Mouse (Mus musculus): ENCODE data around the gene Rhbdl1. TPM values are rescaled to one million over a fixed set of nuclear protein-coding genes. Genes with fewer than 3 reads are reported as not detected.
A peak's percentile ranks its signal among the peaks of the same experiment; 100 is the strongest.

Gene Rhbdl1
- total and polyA plus RNA-seq, 2 experiments = 0.74 to 5.5 TPM

DNA sequence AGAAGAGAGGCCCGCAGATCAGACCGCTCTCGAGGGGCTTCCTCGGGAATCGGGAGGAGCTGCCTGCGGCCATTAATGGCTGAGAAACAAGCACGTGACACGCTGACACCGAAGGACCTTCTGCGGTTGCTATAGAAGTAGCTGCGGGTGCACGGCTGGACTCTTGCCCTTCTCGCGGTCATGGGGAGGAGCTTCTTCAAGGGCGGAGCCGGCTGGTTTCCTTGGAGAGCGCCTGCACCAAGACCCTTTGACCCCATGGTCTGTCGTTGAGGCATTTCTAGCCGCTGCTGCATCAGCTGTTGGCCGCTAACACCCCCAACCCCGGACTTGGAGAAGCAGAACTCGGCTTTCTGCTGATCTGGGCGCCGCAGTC, 3.8 kb downstream of the Rhbdl1 start, which contains the start of gene Stub1:
TSS of gene Stub1 (minus strand) at position 114 of the 373 bp plus-strand sequence.
- Histone ChIP-seq H3K9ac (ENCODE audit: low read depth, low read length) (peak within 1 kb of the TSS; percentile 94), H3K36me3 (ENCODE audit: control insufficient read depth, insufficient read depth, low read length) (0 out of 2 replicates have a peak, but pooled peaks cover 4% of the 10 kb centered on the region), H3K4me3 (ENCODE audit: insufficient read depth, low read depth, low read length) (peak within 1 kb of the TSS; percentile 80), H3K27ac (replicated peaks; ENCODE audit: insufficient read depth, low read depth, low read length) (peak within 1 kb of the TSS; percentile 97), H3K79me2 (ENCODE audit: control insufficient read depth, insufficient read depth, low read length) (peaks cover 26% of the 10 kb centered on the region), H3K27me3 (ENCODE audit: control insufficient read depth, insufficient read depth, low read length) (no peaks in the 10 kb centered on the region), H3K4me1 (ENCODE audit: control insufficient read depth, insufficient read depth, low read length) (peaks cover 56% of the 10 kb centered on the region)
- TF ChIP-seq CTCF (IDR thresholded peaks at IDR 0.05; ENCODE audit: low read depth, low read length) (no peak), POLR2A (IDR thresholded peaks at IDR 0.05; ENCODE audit: extremely low read depth, insufficient read depth, low read length) (no peak)
- WGBS = under 1% methylated on average over 24 of the region's 24 CpGs
- peak; percentile 94 for DNase-seq (ENCODE audit: extremely low read depth, low read depth, low spot score)

DNA sequence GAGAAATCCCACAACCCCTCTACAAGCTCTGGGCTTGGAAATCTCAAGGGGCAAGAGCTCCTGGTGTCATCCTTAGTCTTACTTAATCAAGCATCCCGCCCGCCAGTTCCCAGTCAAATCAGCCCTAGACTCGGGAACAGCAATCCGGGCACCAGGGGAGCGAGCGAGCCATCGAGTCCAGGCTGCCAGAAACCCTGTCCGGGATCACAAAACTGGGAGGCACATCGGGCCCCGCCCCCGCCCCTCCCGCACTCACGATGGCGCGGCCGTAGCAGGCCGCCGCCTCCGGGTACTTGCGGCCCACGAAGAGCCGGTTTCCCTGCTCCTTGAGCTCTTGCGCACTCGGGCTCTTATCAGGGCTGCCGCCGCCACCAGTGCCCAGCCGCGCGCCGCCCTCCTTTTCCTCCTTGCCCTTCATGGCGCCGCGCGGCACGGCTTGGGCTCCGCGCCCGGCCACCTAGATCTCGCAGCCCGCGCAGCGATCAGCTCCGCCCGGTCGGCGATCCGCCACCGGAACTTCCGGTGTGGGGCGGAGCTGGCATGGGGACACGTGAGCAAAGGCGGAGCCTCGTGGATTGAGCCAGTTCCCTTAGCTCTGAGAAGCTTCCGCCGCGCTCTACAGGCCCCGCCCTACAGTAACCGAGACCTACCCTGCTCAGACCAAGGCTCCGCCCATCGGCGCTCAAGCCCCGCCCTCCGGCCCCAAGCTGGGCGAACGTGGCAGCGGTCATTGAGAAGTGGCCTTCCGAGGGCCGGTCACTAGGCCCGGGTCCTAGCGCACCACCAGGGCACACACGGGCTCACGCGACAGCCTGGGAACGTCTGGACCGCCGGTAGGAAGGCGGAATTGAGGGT, 4.4 kb downstream of the Rhbdl1 start:
- TF ChIP-seq CTCF (IDR thresholded peaks at IDR 0.05; ENCODE audit: low read depth, low read length) (0 out of 2 replicates have a peak, but pooled peaks have one; percentile 2), POLR2A (IDR thresholded peaks at IDR 0.05; ENCODE audit: extremely low read depth, insufficient read depth, low read length) (peak; percentile 66)
- 0 out of 2 replicates have a peak, but pooled peaks cover 4% of the 10 kb centered on the region for H3K36me3 ChIP-seq (ENCODE audit: control insufficient read depth, insufficient read depth, low read length)
- H3K27ac ChIP-seq (replicated peaks; ENCODE audit: insufficient read depth, low read depth, low read length) = peak overlapping the region; percentile 97
- H3K4me1 ChIP-seq (ENCODE audit: control insufficient read depth, insufficient read depth, low read length) = peaks cover 51% of the 10 kb centered on the region
- H3K4me3 ChIP-seq (ENCODE audit: insufficient read depth, low read depth, low read length) = peak overlapping the region; percentile 80
- H3K9ac ChIP-seq (ENCODE audit: low read depth, low read length) = peak overlapping the region; percentile 94
- H3K79me2 ChIP-seq (ENCODE audit: control insufficient read depth, insufficient read depth, low read length) = peaks cover 26% of the 10 kb centered on the region
- peak; percentile 96 for DNase-seq (ENCODE audit: extremely low read depth, low read depth, low spot score)
- under 1% methylated on average over 76 of the region's 77 CpGs for WGBS
- no peaks in the 10 kb centered on the region for H3K27me3 ChIP-seq (ENCODE audit: control insufficient read depth, insufficient read depth, low read length)

DNA sequence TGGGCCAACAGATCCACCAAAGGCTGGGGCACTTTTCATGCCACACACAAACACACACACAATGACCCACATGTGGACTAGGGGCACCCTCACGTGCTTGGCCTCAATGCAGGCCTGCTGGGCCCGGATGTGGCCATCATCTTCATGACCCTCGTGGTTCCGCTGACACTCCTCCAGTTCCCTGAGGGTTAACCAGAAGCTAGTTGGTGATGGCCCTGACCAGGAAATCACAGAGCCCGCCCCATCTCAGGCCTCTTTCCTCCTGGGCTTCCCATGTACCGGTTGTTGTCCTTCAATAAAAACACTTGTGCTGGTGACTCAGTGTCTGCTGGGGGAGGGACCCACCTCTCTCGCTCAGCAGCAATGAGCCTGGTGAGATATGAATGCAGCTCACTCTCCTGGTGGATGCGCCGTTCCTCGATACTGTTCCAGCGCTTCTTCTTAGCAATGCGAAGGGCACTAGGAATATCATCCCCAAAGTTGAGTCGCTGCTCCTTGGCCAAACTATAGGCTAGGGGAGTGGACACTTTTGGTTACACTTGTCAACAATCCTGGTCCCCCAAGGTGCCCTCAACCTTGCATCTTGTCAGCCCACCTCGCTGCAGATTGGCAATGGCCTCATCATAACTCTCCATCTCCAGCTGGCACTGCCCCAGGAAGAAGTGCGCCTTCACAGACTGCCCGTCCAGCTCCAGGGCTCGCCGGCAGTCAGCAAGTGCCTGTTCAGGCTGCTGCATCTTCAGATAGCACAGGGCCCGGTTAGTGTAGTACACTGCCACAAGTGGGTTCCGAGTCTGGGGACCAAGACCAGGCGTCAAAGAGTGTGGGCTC, 5.4 kb downstream of the Rhbdl1 start:
- Histone ChIP-seq H3K4me3 (ENCODE audit: insufficient read depth, low read depth, low read length) (peak overlapping the region; percentile 80), H3K27ac (replicated peaks; ENCODE audit: insufficient read depth, low read depth, low read length) (peak overlapping the region; percentile 90), H3K79me2 (ENCODE audit: control insufficient read depth, insufficient read depth, low read length) (peaks cover 26% of the 10 kb centered on the region), H3K4me1 (ENCODE audit: control insufficient read depth, insufficient read depth, low read length) (peaks cover 45% of the 10 kb centered on the region), H3K9ac (ENCODE audit: low read depth, low read length) (peak overlapping the region; percentile 94), H3K27me3 (ENCODE audit: control insufficient read depth, insufficient read depth, low read length) (no peaks in the 10 kb centered on the region), H3K36me3 (ENCODE audit: control insufficient read depth, insufficient read depth, low read length) (0 out of 2 replicates have a peak, but pooled peaks cover 4% of the 10 kb centered on the region)
- WGBS = 37% methylated on average over 21 of the region's 21 CpGs
- no peak for DNase-seq (ENCODE audit: extremely low read depth, low read depth, low spot score)
- no peak for TF ChIP-seq CTCF (IDR thresholded peaks at IDR 0.05; ENCODE audit: low read depth, low read length)
- no peak for TF ChIP-seq POLR2A (IDR thresholded peaks at IDR 0.05; ENCODE audit: extremely low read depth, insufficient read depth, low read length)

DNA sequence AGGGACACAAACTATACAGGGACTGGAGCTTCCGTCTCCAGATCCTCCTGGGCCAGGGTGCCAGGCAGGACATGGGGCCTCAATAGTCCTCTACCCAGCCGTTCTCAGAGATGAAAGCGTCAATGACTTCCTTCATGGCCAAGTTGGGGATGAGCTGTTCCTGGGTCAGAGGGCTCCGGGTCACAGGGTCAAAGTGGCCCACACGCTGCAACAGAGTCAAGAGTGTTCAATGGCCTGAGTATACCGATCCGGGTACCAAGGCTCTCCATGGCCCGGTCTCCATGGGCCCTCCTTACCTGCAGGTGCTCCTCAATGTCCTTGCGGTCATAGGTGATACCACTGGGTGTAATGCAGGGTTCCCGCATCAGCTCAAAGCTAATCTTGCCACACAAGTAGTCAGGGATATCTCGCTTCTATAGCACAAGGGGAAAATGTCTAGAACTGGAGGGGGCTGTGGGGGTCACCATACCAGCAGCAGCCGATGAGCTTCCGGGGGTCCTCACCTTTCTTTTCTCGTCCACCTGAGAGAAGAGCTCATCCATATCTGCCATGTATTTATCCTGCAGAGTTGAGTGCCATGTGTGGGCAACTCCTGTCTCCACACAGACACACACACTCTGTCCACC, 6.2 kb downstream of the Rhbdl1 start:
- Histone ChIP-seq H3K36me3 (ENCODE audit: control insufficient read depth, insufficient read depth, low read length) (0 out of 2 replicates have a peak, but pooled peaks cover 4% of the 10 kb centered on the region), H3K27ac (replicated peaks; ENCODE audit: insufficient read depth, low read depth, low read length) (no peak overlapping the region), H3K27me3 (ENCODE audit: control insufficient read depth, insufficient read depth, low read length) (no peaks in the 10 kb centered on the region), H3K79me2 (ENCODE audit: control insufficient read depth, insufficient read depth, low read length) (peaks cover 26% of the 10 kb centered on the region), H3K4me1 (ENCODE audit: control insufficient read depth, insufficient read depth, low read length) (peaks cover 37% of the 10 kb centered on the region), H3K4me3 (ENCODE audit: insufficient read depth, low read depth, low read length) (no peak overlapping the region), H3K9ac (ENCODE audit: low read depth, low read length) (no peak overlapping the region)
- no peak for DNase-seq (ENCODE audit: extremely low read depth, low read depth, low spot score)
- TF ChIP-seq POLR2A (IDR thresholded peaks at IDR 0.05; ENCODE audit: extremely low read depth, insufficient read depth, low read length) (0 out of 2 replicates have a peak, but pooled peaks have one; percentile 4), CTCF (IDR thresholded peaks at IDR 0.05; ENCODE audit: low read depth, low read length) (no peak)
- WGBS = 75% methylated on average over 14 of the region's 14 CpGs

DNA sequence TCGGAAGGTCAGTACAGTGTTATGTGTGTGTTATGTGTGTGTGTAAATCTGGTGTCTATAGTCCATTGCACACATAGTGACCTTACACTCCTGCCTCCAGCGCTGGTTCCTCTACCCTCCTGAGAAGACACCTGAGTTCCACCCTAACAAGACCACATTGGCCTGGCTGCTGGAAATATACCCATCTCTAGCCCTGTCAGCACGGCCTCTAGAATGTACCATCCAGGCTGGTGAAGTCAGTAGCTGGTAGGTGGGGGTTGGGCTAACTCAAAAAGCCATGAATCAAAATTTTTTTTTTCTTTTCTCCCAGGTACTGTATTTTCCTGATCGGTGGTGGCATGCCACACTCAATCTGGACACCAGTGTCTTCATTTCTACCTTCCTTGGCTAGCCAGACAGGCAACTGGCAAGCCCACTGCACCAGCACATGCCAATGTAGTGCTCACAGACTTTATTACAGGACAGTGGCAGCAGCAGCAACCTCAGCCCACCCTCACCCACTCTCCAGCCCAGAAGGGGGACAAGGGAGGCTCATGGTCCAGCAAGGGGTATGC, 6.8 kb downstream of the Rhbdl1 start:
- no peak overlapping the region for H3K9ac ChIP-seq (ENCODE audit: low read depth, low read length)
- H3K79me2 ChIP-seq (ENCODE audit: control insufficient read depth, insufficient read depth, low read length) = peaks cover 23% of the 10 kb centered on the region
- no peak overlapping the region for H3K27ac ChIP-seq (replicated peaks; ENCODE audit: insufficient read depth, low read depth, low read length)
- H3K27me3 ChIP-seq (ENCODE audit: control insufficient read depth, insufficient read depth, low read length) = no peaks in the 10 kb centered on the region
- 75% methylated on average over 4 of the region's 4 CpGs for WGBS
- H3K36me3 ChIP-seq (ENCODE audit: control insufficient read depth, insufficient read depth, low read length) = 0 out of 2 replicates have a peak, but pooled peaks cover 4% of the 10 kb centered on the region
- H3K4me3 ChIP-seq (ENCODE audit: insufficient read depth, low read depth, low read length) = no peak overlapping the region
- TF ChIP-seq POLR2A (IDR thresholded peaks at IDR 0.05; ENCODE audit: extremely low read depth, insufficient read depth, low read length) (no peak), CTCF (IDR thresholded peaks at IDR 0.05; ENCODE audit: low read depth, low read length) (no peak)
- peaks cover 31% of the 10 kb centered on the region for H3K4me1 ChIP-seq (ENCODE audit: control insufficient read depth, insufficient read depth, low read length)
- no peak for DNase-seq (ENCODE audit: extremely low read depth, low read depth, low spot score)

All from liver, adult 2 months (tissue).